Mouse (Mus musculus) kidney, adult 2 months (tissue): ENCODE measurements at regions not wholly inside any gene's neighbourhood (a gene's known extent, or its start where the extent isn't known, plus 50 kb on each side); places are given as distances from the start of the nearest gene placed in this dataset.

Experiments used
- CTCF ChIP-seq: fragments of 200-500 bp; conservative IDR thresholded peaks from 2 replicates; pipeline ENCODE4 v1.5.1; 2011; ENCODE audit warnings: low read depth, mild to moderate bottlenecking, control low read depth, low read length, moderate library complexity, mixed read lengths; ENCODE audit not compliant: insufficient read depth, insufficient read length
- POLR2A ChIP-seq: fragments of 200-500 bp; IDR thresholded peaks from one replicate; pipeline ENCODE4 v1.6.1; 2011; ENCODE audit warnings: low read depth, low read length, control low read depth

DNA sequence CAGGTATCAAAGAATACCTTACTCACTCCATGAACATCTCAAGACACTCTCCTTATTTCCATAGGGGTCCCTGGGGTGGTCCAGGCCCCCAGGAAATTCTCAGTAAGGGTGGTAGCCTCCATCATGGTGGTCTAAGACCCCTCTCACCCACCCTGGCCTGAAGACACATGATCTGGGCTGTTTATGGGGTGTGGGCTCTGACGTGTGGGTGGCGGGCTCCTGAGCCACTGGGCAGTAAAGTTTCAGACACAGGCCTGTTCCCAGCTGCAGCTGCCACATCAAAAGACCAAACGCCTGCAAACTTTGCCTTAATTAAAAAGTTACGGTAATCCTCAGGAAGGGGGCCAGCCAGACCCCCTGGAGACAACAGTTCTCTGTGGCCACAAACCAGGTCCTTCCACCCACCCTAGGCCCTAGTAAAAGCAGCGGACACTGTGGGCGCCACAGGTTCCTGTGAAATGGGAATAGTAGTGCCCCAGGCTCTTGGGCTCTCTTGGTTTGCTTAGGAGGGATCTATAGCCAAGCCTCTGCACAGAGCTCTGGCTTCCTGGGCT, 473.1 kb upstream of the Zmiz1 start:
- TF ChIP-seq CTCF (no peak), POLR2A (no peak)
